Comparison of ENCODE assay signal across 8 mouse cellular contexts in genomic region chr3:108287811-108288805, GRCm38 (mm10). TPM values are rescaled to one million over a fixed set of nuclear protein-coding genes. Genes with fewer than 3 reads are reported as not detected.
DNase-seq lines count a peak whose midpoint lies in the region; ATAC-seq and TF ChIP-seq lines count a peak whose summit lies in the region.

No protein-coding gene starts in this region.

- H3K4me2 ChIP-seq in heart, embryonic 14.5 days (ENCODE audit: low read length): peak overlapping the region; percentile 28
- peak overlapping the region; percentile 46 for H3K4me2 ChIP-seq in hindbrain, embryonic 13.5 days
- H3K4me2 ChIP-seq in liver, postnatal 0 days (ENCODE audit: low read depth, low read length): peak overlapping the region; percentile 82

- H3K9me3 ChIP-seq in heart, embryonic 14.5 days (ENCODE audit: control insufficient read depth, low read length): no peaks in the 10 kb centered on the region
- no peaks in the 10 kb centered on the region for H3K9me3 ChIP-seq in hindbrain, embryonic 13.5 days
- H3K9me3 ChIP-seq in liver, postnatal 0 days (ENCODE audit: low read length): no peaks in the 10 kb centered on the region

- H3K36me3 ChIP-seq in heart, embryonic 14.5 days (ENCODE audit: control insufficient read depth, insufficient read depth, low read length): no peaks in the 10 kb centered on the region
- H3K36me3 ChIP-seq in hindbrain, embryonic 13.5 days: no peaks in the 10 kb centered on the region
- H3K36me3 ChIP-seq in liver, postnatal 0 days (replicated peaks; ENCODE audit: insufficient read depth, low read length): 0 out of 2 replicates have a peak, but pooled peaks cover 2% of the 10 kb centered on the region

- no peak for TF ChIP-seq POLR2A in olfactory bulb, adult 2 months (IDR thresholded peaks at IDR 0.05; ENCODE audit: insufficient read depth, low read depth, low read length)

- H3K4me3 ChIP-seq in heart, embryonic 14.5 days (ENCODE audit: control insufficient read depth in 1 of 2, insufficient read depth in 1 of 2, low read depth in 1 of 2, low read length in 2 of 2): no peak overlapping the region
- H3K4me3 ChIP-seq in hindbrain, embryonic 13.5 days: peak overlapping the region; percentile 6
- H3K4me3 ChIP-seq in liver, postnatal 0 days (ENCODE audit: low read depth, low read length): no peak overlapping the region
- H3K4me3 ChIP-seq in olfactory bulb, adult 2 months (ENCODE audit: insufficient read depth, low read depth, low read length): peak overlapping the region; percentile 11

- ATAC-seq in heart, embryonic 14.5 days (ENCODE audit: insufficient number of reproducible peaks, insufficient read depth, low FRiP score, low read depth): no peak
- no peak for ATAC-seq in hindbrain, embryonic 13.5 days (ENCODE audit: low FRiP score)
- peak; percentile 56 for ATAC-seq in liver, postnatal 0 days
- no peak for ATAC-seq in erythroblast, adult 5-6 weeks (replicated peaks; ENCODE audit: low FRiP score, poor library complexity, severe bottlenecking)

- TF ChIP-seq CTCF in liver, postnatal 0 days (IDR thresholded peaks at IDR 0.05; ENCODE audit: low read depth): no peak
- TF ChIP-seq CTCF in olfactory bulb, adult 2 months (IDR thresholded peaks at IDR 0.05; ENCODE audit: insufficient read depth, low read depth, low read length): no peak

- no peak for TF ChIP-seq EP300 in liver, postnatal 0 days (IDR thresholded peaks at IDR 0.05; ENCODE audit: low read depth)

- no peaks in the 10 kb centered on the region for H3K27me3 ChIP-seq in heart, embryonic 14.5 days (ENCODE audit: control insufficient read depth, insufficient read depth, low read length)
- H3K27me3 ChIP-seq in hindbrain, embryonic 13.5 days: no peaks in the 10 kb centered on the region
- no peaks in the 10 kb centered on the region for H3K27me3 ChIP-seq in liver, postnatal 0 days (ENCODE audit: insufficient read depth, low read length)

- 35% methylated on average over 17 of the region's 17 CpGs for WGBS in heart, embryonic 14.5 days
- WGBS in hindbrain, embryonic 13.5 days: 11% methylated on average over 17 of the region's 17 CpGs
- 59% methylated on average over 17 of the region's 17 CpGs for WGBS in liver, postnatal 0 days (ENCODE audit: insufficient replicate concordance)
- 17% methylated on average over 17 of the region's 17 CpGs for WGBS in olfactory bulb, adult 2 months

- peaks cover 29 to 57% of the 10 kb centered on the region in 2 experiments for H3K4me1 ChIP-seq in heart, embryonic 14.5 days (ENCODE audit: control insufficient read depth in 2 of 2, insufficient read depth in 2 of 2, low read length in 2 of 2)
- H3K4me1 ChIP-seq in hindbrain, embryonic 13.5 days (replicated peaks): peaks cover 76% of the 10 kb centered on the region
- peaks cover 47% of the 10 kb centered on the region for H3K4me1 ChIP-seq in liver, postnatal 0 days (ENCODE audit: insufficient read depth)
- H3K4me1 ChIP-seq in olfactory bulb, adult 2 months (ENCODE audit: control insufficient read depth, insufficient read depth, low read length): peaks cover 20% of the 10 kb centered on the region

- peak overlapping the region; percentile 56; the same call in 1 of the 2 replicates for H3K9ac ChIP-seq in heart, embryonic 14.5 days (ENCODE audit: low read length)
- peak overlapping the region; percentile 68 for H3K9ac ChIP-seq in hindbrain, embryonic 13.5 days
- H3K9ac ChIP-seq in liver, postnatal 0 days (replicated peaks): peak overlapping the region; percentile 30

- intact Hi-C loops in heart, postnatal 10 days (cut with DNase I): loop anchor here (2.0 to 5.0 kb wide), 2 partner anchors 21 to 34 kb away; no protein-coding TSS in a partner anchor

- no peak for DNase-seq in heart, postnatal 10 days
- peak; percentile 81 for DNase-seq in embryo, embryonic 10 days (ENCODE audit: low spot score)
- no peak for DNase-seq in liver, postnatal 0 days
- DNase-seq in gastrocnemius, postnatal 10 days: no peak

- peak overlapping the region; percentile 55 to 57 for H3K27ac ChIP-seq in heart, embryonic 14.5 days (replicated peaks in 1 of 2; ENCODE audit: control insufficient read depth in 1 of 2, insufficient read depth in 1 of 2, low read depth in 2 of 2, low read length in 2 of 2)
- peak overlapping the region; percentile 83 for H3K27ac ChIP-seq in hindbrain, embryonic 13.5 days
- H3K27ac ChIP-seq in liver, postnatal 0 days (ENCODE audit: low read depth): peak overlapping the region; percentile 44
- peak overlapping the region; percentile 65 for H3K27ac ChIP-seq in olfactory bulb, adult 2 months (ENCODE audit: insufficient read depth, low read depth, low read length)

RNA-seq across cellular contexts. Expression of gene Sort1, which starts 4.2 kb away (rescaled TPM):
- 19.3 and 21.4 TPM in 2 replicates for polyA plus RNA-seq in heart, embryonic 14.5 days (2014; fragmentation: Nextera tagmentation; extraction: Ambion mirVana)
- total RNA-seq in heart, postnatal 10 days (2021): 10 to 100 TPM; 24.3 to 26.9 TPM
- polyA plus RNA-seq in hindbrain, embryonic 13.5 days (2015; fragmentation: Nextera tagmentation; extraction: Ambion mirVana): 14.7 and 15.9 TPM in 2 replicates
- polyA plus RNA-seq in liver, postnatal 0 days (2015; fragmentation: Nextera tagmentation; extraction: Ambion mirVana): 3.0 and 3.7 TPM in 2 replicates
- 89.7 TPM in 1 of 2 replicates, not detected in the other for polyA plus RNA-seq in olfactory bulb, adult 2 months (2012; ENCODE audit: insufficient read depth, insufficient read length, low replicate concordance, missing spikeins)
- 10 to 100 TPM; 57.0 to 59.6 TPM for total RNA-seq in gastrocnemius, postnatal 10 days (2021)
- total RNA-seq in erythroblast, adult 5-6 weeks (2015; ENCODE audit: low replicate concordance): 16.7 and 20.3 TPM in 2 replicates
- 12.4 and 18.3 TPM in 2 replicates for total RNA-seq in erythroblast, adult 5-6 weeks (2017; ENCODE audit: low replicate concordance)

RNA-seq across cellular contexts. Expression of gene Psma5, which starts 31.4 kb away (rescaled TPM):
- 210 and 231 TPM in 2 replicates for polyA plus RNA-seq in heart, embryonic 14.5 days (2014; fragmentation: Nextera tagmentation; extraction: Ambion mirVana)
- 10 to 100 TPM; 78.2 to 80.3 TPM for total RNA-seq in heart, postnatal 10 days (2021)
- polyA plus RNA-seq in hindbrain, embryonic 13.5 days (2015; fragmentation: Nextera tagmentation; extraction: Ambion mirVana): 233 and 239 TPM in 2 replicates
- 136 and 143 TPM in 2 replicates for polyA plus RNA-seq in liver, postnatal 0 days (2015; fragmentation: Nextera tagmentation; extraction: Ambion mirVana)
- not detected in 2 replicates for polyA plus RNA-seq in olfactory bulb, adult 2 months (2012; ENCODE audit: insufficient read depth, insufficient read length, low replicate concordance, missing spikeins)
- total RNA-seq in gastrocnemius, postnatal 10 days (2021): 10 to 100 TPM; 94.7 to 96.4 TPM
- total RNA-seq in erythroblast, adult 5-6 weeks (2015; ENCODE audit: low replicate concordance): 39.8 and 54.5 TPM in 2 replicates
- 49.6 and 55.6 TPM in 2 replicates for total RNA-seq in erythroblast, adult 5-6 weeks (2017; ENCODE audit: low replicate concordance)

Comparison
In these comparisons a context has a peak if more than half of its experiments do, and no peak if none do; other contexts are left out.
1. H3K4me2 ChIP-seq: peak in every context shown above with its lines; median percentile 82 in liver, postnatal 0 days; 46 in hindbrain, embryonic 13.5 days; 28 in heart, embryonic 14.5 days.
2. H3K4me3 ChIP-seq: peak in hindbrain, embryonic 13.5 days (single experiment) and olfactory bulb, adult 2 months (single experiment); none in heart, embryonic 14.5 days (0 of 2) and liver, postnatal 0 days (single experiment).
3. Peak in every context shown above with its lines, with median percentiles within 50 percentile points of each other: H3K27ac ChIP-seq and H3K9ac ChIP-seq.